Mouse (Mus musculus) bone marrow macrophage, adult 2 months (primary cell): ENCODE data around the gene Sec11a.

Source experiments
- CTCF ChIP-seq: IDR thresholded peaks from 2 replicates; pipeline ENCODE4 v1.5.1; 2012; ENCODE audit warnings: low read depth, mild to moderate bottlenecking, low read length, moderate library complexity
- POLR2A ChIP-seq: IDR thresholded peaks from 2 replicates; pipeline ENCODE4 v1.6.1; 2012; ENCODE audit warnings: mild to moderate bottlenecking, low read depth, low read length, borderline replicate concordance

DNA sequence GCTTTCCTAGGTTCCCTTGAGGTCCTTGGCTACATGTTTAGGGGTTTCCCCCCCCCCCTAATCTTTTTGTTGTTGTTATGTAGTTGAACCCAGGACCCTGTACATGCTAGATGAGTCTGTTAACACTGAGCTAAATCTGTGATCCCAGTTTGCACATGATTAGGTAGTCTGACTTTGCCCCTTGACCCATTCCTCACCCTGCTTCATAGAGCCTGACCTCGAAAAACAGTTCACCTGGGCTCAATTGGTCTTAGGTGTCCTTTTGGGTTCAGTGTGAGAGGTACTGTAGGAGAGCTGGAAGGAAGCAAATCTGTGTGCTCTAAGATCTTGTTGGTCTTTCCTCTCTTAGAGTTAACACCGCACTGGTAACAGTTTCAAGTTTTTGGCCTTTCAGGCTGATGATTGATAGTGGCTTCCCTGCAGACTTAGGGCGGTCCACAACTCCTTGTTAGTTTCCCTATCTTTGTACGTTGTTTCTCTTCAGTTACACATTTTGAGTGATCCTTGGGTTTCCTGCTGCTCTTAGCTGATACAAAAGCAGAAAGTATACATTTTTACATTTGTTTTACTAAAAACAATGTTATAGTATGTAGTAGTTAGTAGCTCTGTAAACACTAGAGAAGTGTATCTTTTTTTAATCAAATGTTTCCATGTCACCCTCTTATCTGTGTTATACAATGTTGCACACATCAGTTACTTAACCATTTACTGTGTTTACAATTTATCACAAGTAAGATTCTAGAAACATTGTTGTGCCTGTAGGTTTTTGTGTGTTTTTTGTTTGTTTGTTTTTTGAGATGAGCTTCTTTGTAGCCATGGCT, 40.4 kb upstream of the Sec11a start:
- TF ChIP-seq POLR2A (no peak), CTCF (no peak)
